Mouse (Mus musculus): ENCODE measurements around the gene Fam205a4. TPM values are rescaled to one million over a fixed set of nuclear protein-coding genes. Genes with fewer than 3 reads are reported as not detected.

The Fam205a4 gene
- not detected for total RNA-seq (2023)

GRCm38 (mm10) chr4:41965758-41966157 is at the start of gene Fam205a4:
TSS of gene Fam205a4 (plus strand) at chr4:41966058.

GRCm38 (mm10) chr4:41941272-41941671 is 24.6 kb upstream of the Fam205a4 start, which contains the start of gene Gm20878:
TSS of gene Gm20878 (plus strand) at chr4:41941572.

Other genes with a start within 250 kb of the Fam205a4 start
- 57.7 TPM for gene Dctn3, start 242.9 kb upstream of the Fam205a4 start, total RNA-seq (2023)
- not detected for gene Arid3c, start 234.9 kb upstream of the Fam205a4 start, total RNA-seq (2023)
- gene Galt, start 210.8 kb upstream of the Fam205a4 start, total RNA-seq (2023), result 59.8 TPM
- gene Sigmar1, start 209.9 kb upstream of the Fam205a4 start, total RNA-seq (2023), result 23.5 TPM
- 9.4 TPM for gene Ccl27a, start 191.8 kb upstream of the Fam205a4 start, total RNA-seq (2023)
- not detected for gene Gm21541, start 62.4 kb upstream of the Fam205a4 start, total RNA-seq (2023)
- gene Gm20878, start 24.5 kb upstream of the Fam205a4 start, total RNA-seq (2023), result 2.1 TPM
- gene Gm21093, start 68.7 kb downstream of the Fam205a4 start, total RNA-seq (2023), result not detected
- gene Gm3893, start 125.1 kb downstream of the Fam205a4 start, total RNA-seq (2023), result not detected
- gene Gm13304, start 148.8 kb downstream of the Fam205a4 start, total RNA-seq (2023), result not detected
- gene Gm13306, start 187.4 kb downstream of the Fam205a4 start, total RNA-seq (2023), result not detected
- gene Gm13305, start 202.5 kb downstream of the Fam205a4 start, total RNA-seq (2023), result not detected